Mouse (Mus musculus): ENCODE measurements around the gene Tmco3. TPM values are rescaled to one million over a fixed set of nuclear protein-coding genes. Genes with fewer than 3 reads are reported as not detected.

Tmco3 gene
- polyA plus RNA-seq, 1 experiment, result 15.1 TPM

DNA sequence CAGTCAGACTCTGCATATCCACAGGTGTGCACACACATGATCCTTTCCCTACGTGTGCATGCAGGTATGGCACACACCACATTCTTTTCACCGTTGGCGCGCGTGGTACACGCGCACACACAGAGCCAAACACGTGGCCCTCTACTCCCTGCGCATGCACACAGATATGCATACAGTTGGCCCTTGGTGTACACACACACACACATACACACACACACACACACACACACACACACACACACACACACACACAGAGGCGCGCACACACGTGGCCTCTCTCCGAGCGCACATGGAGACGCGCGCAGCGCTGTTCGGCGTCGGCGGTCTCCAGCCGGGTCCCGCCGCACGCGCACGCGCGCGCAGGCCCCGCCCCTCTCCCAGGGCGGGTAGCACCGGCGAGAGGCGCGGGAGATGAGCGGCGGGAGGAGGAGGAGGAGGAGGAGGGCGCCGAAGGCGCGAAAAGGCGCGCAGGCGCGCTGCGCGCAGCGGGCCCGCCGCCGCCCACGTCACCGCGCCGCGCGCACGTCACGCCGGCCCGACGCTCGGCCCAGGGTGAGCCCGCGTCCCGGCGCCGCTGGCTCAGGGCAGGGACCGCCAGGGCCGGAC is 50.4 kb downstream of the Tmco3 start, which contains the start of gene Tfdp1:
Gene Tfdp1, plus strand, starts transcription at position 497 of the 606 bp plus-strand sequence.
- TF ChIP-seq EP300 (IDR thresholded peaks at IDR 0.05; ENCODE audit: insufficient read depth, low read depth, low read length) (peak; percentile 30; the same call in 1 of the 2 replicates), CTCF (IDR thresholded peaks at IDR 0.05; ENCODE audit: low read depth, low read length) (no peak)
- H3K9me3 ChIP-seq (replicated peaks; ENCODE audit: control insufficient read depth, insufficient read depth, low read length, poor library complexity, severe bottlenecking), result no peaks in the 10 kb centered on the region
- H3K27me3 ChIP-seq (ENCODE audit: control insufficient read depth, insufficient read depth, low read length, poor library complexity, severe bottlenecking), result no peaks in the 10 kb centered on the region
- peak within 1 kb of the TSS; percentile 99 for H3K9ac ChIP-seq (ENCODE audit: low read depth, poor library complexity, severe bottlenecking)
- H3K36me3 ChIP-seq (ENCODE audit: control insufficient read depth, insufficient read depth, low read length, poor library complexity, severe bottlenecking), result peaks cover 28% of the 10 kb centered on the region
- H3K27ac ChIP-seq (ENCODE audit: insufficient read depth, low read length), result peak within 1 kb of the TSS; percentile 22
- peak within 1 kb of the TSS; percentile 72 for H3K4me3 ChIP-seq (ENCODE audit: low read depth, low read length)
- H3K4me1 ChIP-seq (ENCODE audit: control insufficient read depth, insufficient read depth, low read length), result peaks cover 6% of the 10 kb centered on the region

GRCm38 (mm10) chr8:13338901-13339645 is 51.1 kb downstream of the Tmco3 start:
- Histone ChIP-seq H3K9me3 (replicated peaks; ENCODE audit: control insufficient read depth, insufficient read depth, low read length, poor library complexity, severe bottlenecking) (no peaks in the 10 kb centered on the region), H3K36me3 (ENCODE audit: control insufficient read depth, insufficient read depth, low read length, poor library complexity, severe bottlenecking) (peaks cover 35% of the 10 kb centered on the region), H3K9ac (ENCODE audit: low read depth, poor library complexity, severe bottlenecking) (peak overlapping the region; percentile 99), H3K27ac (ENCODE audit: insufficient read depth, low read length) (no peak overlapping the region), H3K4me3 (ENCODE audit: low read depth, low read length) (peak overlapping the region; percentile 70), H3K27me3 (ENCODE audit: control insufficient read depth, insufficient read depth, low read length, poor library complexity, severe bottlenecking) (no peaks in the 10 kb centered on the region), H3K4me1 (ENCODE audit: control insufficient read depth, insufficient read depth, low read length) (peaks cover 6% of the 10 kb centered on the region)
- TF ChIP-seq POLR2A (IDR thresholded peaks at IDR 0.05; ENCODE audit: insufficient read depth, low read length) (no peak), CTCF (IDR thresholded peaks at IDR 0.05; ENCODE audit: low read depth, low read length) (no peak), EP300 (IDR thresholded peaks at IDR 0.05; ENCODE audit: insufficient read depth, low read depth, low read length) (no peak)

DNA sequence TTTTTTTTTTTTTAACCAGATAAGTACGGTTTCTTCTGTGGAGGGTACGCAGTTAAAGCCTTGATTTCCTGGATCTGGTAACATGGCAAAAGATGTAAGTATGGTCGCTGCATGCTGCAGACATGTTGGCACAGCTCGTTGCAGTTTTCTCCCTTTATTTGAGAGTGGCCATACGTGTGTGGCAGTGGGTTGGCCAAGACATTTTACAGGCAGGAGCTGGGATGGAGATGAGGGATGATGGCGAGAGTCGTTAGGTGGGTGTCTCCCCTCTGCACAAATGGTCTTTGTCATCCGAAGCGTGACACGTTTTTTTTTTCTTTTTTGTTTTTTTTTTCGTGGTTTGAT is 51.6 kb downstream of the Tmco3 start:
- H3K27me3 ChIP-seq (ENCODE audit: control insufficient read depth, insufficient read depth, low read length, poor library complexity, severe bottlenecking), result no peaks in the 10 kb centered on the region
- H3K9ac ChIP-seq (ENCODE audit: low read depth, poor library complexity, severe bottlenecking), result peak overlapping the region; percentile 99
- no peaks in the 10 kb centered on the region for H3K9me3 ChIP-seq (replicated peaks; ENCODE audit: control insufficient read depth, insufficient read depth, low read length, poor library complexity, severe bottlenecking)
- peaks cover 41% of the 10 kb centered on the region for H3K36me3 ChIP-seq (ENCODE audit: control insufficient read depth, insufficient read depth, low read length, poor library complexity, severe bottlenecking)
- no peak for TF ChIP-seq CTCF (IDR thresholded peaks at IDR 0.05; ENCODE audit: low read depth, low read length)
- no peak for TF ChIP-seq EP300 (IDR thresholded peaks at IDR 0.05; ENCODE audit: insufficient read depth, low read depth, low read length)
- no peak for TF ChIP-seq POLR2A (IDR thresholded peaks at IDR 0.05; ENCODE audit: insufficient read depth, low read length)
- peak overlapping the region; percentile 70 for H3K4me3 ChIP-seq (ENCODE audit: low read depth, low read length)
- H3K27ac ChIP-seq (ENCODE audit: insufficient read depth, low read length), result no peak overlapping the region
- peaks cover 6% of the 10 kb centered on the region for H3K4me1 ChIP-seq (ENCODE audit: control insufficient read depth, insufficient read depth, low read length)

GRCm38 (mm10) chr8:13340650-13341049 is 52.7 kb downstream of the Tmco3 start:
- no peak for TF ChIP-seq EP300 (IDR thresholded peaks at IDR 0.05; ENCODE audit: insufficient read depth, low read depth, low read length)
- TF ChIP-seq CTCF (IDR thresholded peaks at IDR 0.05; ENCODE audit: low read depth, low read length), result no peak
- TF ChIP-seq POLR2A (IDR thresholded peaks at IDR 0.05; ENCODE audit: insufficient read depth, low read length), result no peak
- Histone ChIP-seq H3K27me3 (ENCODE audit: control insufficient read depth, insufficient read depth, low read length, poor library complexity, severe bottlenecking) (no peaks in the 10 kb centered on the region), H3K4me1 (ENCODE audit: control insufficient read depth, insufficient read depth, low read length) (peaks cover 6% of the 10 kb centered on the region), H3K36me3 (ENCODE audit: control insufficient read depth, insufficient read depth, low read length, poor library complexity, severe bottlenecking) (peaks cover 51% of the 10 kb centered on the region), H3K4me3 (ENCODE audit: low read depth, low read length) (peak overlapping the region; percentile 20; the same call in 1 of the 2 replicates), H3K9me3 (replicated peaks; ENCODE audit: control insufficient read depth, insufficient read depth, low read length, poor library complexity, severe bottlenecking) (no peaks in the 10 kb centered on the region), H3K9ac (ENCODE audit: low read depth, poor library complexity, severe bottlenecking) (peak overlapping the region; percentile 99), H3K27ac (ENCODE audit: insufficient read depth, low read length) (no peak overlapping the region; the same call in 1 of the 2 replicates)

- Histone ChIP-seq H3K9me3 (replicated peaks; ENCODE audit: control insufficient read depth, insufficient read depth, low read length, poor library complexity, severe bottlenecking) (no peaks in the 10 kb centered on the region), H3K27me3 (ENCODE audit: control insufficient read depth, insufficient read depth, low read length, poor library complexity, severe bottlenecking) (no peaks in the 10 kb centered on the region), H3K36me3 (ENCODE audit: control insufficient read depth, insufficient read depth, low read length, poor library complexity, severe bottlenecking) (peaks cover 65% of the 10 kb centered on the region), H3K9ac (ENCODE audit: low read depth, poor library complexity, severe bottlenecking) (no peak overlapping the region), H3K4me1 (ENCODE audit: control insufficient read depth, insufficient read depth, low read length) (peaks cover 4% of the 10 kb centered on the region), H3K4me3 (ENCODE audit: low read depth, low read length) (no peak overlapping the region), H3K27ac (ENCODE audit: insufficient read depth, low read length) (no peak overlapping the region)
- no peak for TF ChIP-seq POLR2A (IDR thresholded peaks at IDR 0.05; ENCODE audit: insufficient read depth, low read length)
- TF ChIP-seq CTCF (IDR thresholded peaks at IDR 0.05; ENCODE audit: low read depth, low read length), result no peak
- TF ChIP-seq EP300 (IDR thresholded peaks at IDR 0.05; ENCODE audit: insufficient read depth, low read depth, low read length), result no peak
Measured at GRCm38 (mm10) chr8:13342340-13342739, 54.4 kb downstream of the Tmco3 start.

- peaks cover 3% of the 10 kb centered on the region for H3K4me1 ChIP-seq (ENCODE audit: control insufficient read depth, insufficient read depth, low read length)
- no peak overlapping the region for H3K27ac ChIP-seq (ENCODE audit: insufficient read depth, low read length)
- TF ChIP-seq CTCF (IDR thresholded peaks at IDR 0.05; ENCODE audit: low read depth, low read length) (no peak), POLR2A (IDR thresholded peaks at IDR 0.05; ENCODE audit: insufficient read depth, low read length) (no peak), EP300 (IDR thresholded peaks at IDR 0.05; ENCODE audit: insufficient read depth, low read depth, low read length) (no peak)
- H3K9me3 ChIP-seq (replicated peaks; ENCODE audit: control insufficient read depth, insufficient read depth, low read length, poor library complexity, severe bottlenecking), result no peaks in the 10 kb centered on the region
- no peak overlapping the region for H3K9ac ChIP-seq (ENCODE audit: low read depth, poor library complexity, severe bottlenecking)
- H3K4me3 ChIP-seq (ENCODE audit: low read depth, low read length), result no peak overlapping the region
- no peaks in the 10 kb centered on the region for H3K27me3 ChIP-seq (ENCODE audit: control insufficient read depth, insufficient read depth, low read length, poor library complexity, severe bottlenecking)
- peaks cover 67% of the 10 kb centered on the region for H3K36me3 ChIP-seq (ENCODE audit: control insufficient read depth, insufficient read depth, low read length, poor library complexity, severe bottlenecking)
Measured at GRCm38 (mm10) chr8:13343134-13343533, 55.1 kb downstream of the Tmco3 start.

Data from ES-Bruce4 (cell line).